Comparison of ENCODE assay signal across 8 mouse cellular contexts in the genomic region with DNA sequence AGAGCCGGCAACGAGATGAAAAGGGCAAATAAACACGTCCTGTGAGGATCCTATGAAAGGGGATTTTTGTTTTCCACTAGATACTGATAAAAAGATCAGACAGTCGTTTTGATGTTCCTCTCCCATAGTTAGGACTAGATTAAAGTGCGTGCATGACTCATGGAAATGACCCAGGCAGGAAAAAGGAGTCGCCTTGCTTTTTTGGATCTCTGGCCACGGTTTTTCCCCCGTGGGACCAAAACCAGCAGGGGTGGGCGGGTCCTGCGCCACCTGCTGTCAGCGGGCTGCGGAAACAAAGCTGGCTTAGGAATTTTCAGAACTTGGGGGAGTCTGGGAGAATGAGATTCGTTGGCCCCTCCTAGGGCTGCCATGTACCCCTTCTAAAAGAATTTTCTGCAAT.
DNase-seq lines count a peak whose midpoint lies in the region; ATAC-seq and TF ChIP-seq lines count a peak whose summit lies in the region.

No protein-coding gene starts in this region.

- 6% methylated on average over 13 of the region's 13 CpGs for WGBS in embryonic facial prominence, embryonic 15.5 days
- WGBS in heart, embryonic 15.5 days = 7% methylated on average over 13 of the region's 13 CpGs
- 4% methylated on average over 13 of the region's 13 CpGs for WGBS in kidney, postnatal 0 days

- H3K9ac ChIP-seq in embryonic facial prominence, embryonic 15.5 days = no peak overlapping the region
- peak overlapping the region; percentile 22; the same call in 1 of the 2 replicates for H3K9ac ChIP-seq in heart, embryonic 15.5 days
- H3K9ac ChIP-seq in kidney, postnatal 0 days (ENCODE audit: low read depth, low read length) = no peak overlapping the region

- DNase-seq in right cerebral cortex, adult 18-20 months = peak; percentile 20
- DNase-seq in right cerebral cortex, postnatal 36 days (ENCODE audit: low spot score in 2 of 2) = no peak
- DNase-seq in kidney, postnatal 0 days (ENCODE audit: low spot score) = peak; percentile 73
- peak; percentile 60 for DNase-seq in lung, postnatal 25 days (ENCODE audit: low spot score)
- DNase-seq in right cerebral cortex, postnatal 14 days = peak; percentile 47

- peak overlapping the region; percentile 15 for H3K4me3 ChIP-seq in embryonic facial prominence, embryonic 15.5 days (replicated peaks)
- H3K4me3 ChIP-seq in heart, embryonic 15.5 days = peak overlapping the region; percentile 29
- 0 out of 2 replicates have a peak overlapping the region, but pooled peaks have one; percentile 16 for H3K4me3 ChIP-seq in kidney, postnatal 0 days (replicated peaks; ENCODE audit: low read depth, low read length)

- peaks cover 16% of the 10 kb centered on the region for H3K4me1 ChIP-seq in embryonic facial prominence, embryonic 15.5 days
- peaks cover 17% of the 10 kb centered on the region for H3K4me1 ChIP-seq in heart, embryonic 15.5 days (replicated peaks)
- peaks cover 5% of the 10 kb centered on the region; the same call in 1 of the 2 replicates for H3K4me1 ChIP-seq in kidney, postnatal 0 days (replicated peaks; ENCODE audit: insufficient read depth, low read length)

- no peak for ATAC-seq in embryonic facial prominence, embryonic 15.5 days (ENCODE audit: insufficient number of reproducible peaks, low FRiP score, low TSS enrichment, low read depth)
- no peak for ATAC-seq in heart, embryonic 15.5 days (replicated peaks; ENCODE audit: insufficient number of reproducible peaks, insufficient read depth, low FRiP score, low read depth)
- ATAC-seq in kidney, postnatal 0 days (replicated peaks; ENCODE audit: low FRiP score, low read depth) = no peak
- no peak for ATAC-seq in monocyte, adult 5-6 weeks (replicated peaks; ENCODE audit: insufficient number of reproducible peaks, low FRiP score, low TSS enrichment, poor library complexity, severe bottlenecking)

- peak; percentile 80 for TF ChIP-seq CTCF in kidney, postnatal 0 days (IDR thresholded peaks at IDR 0.05; ENCODE audit: low read depth)

- no peak overlapping the region for H3K27ac ChIP-seq in embryonic facial prominence, embryonic 15.5 days (replicated peaks)
- peak overlapping the region; percentile 40 for H3K27ac ChIP-seq in heart, embryonic 15.5 days
- no peak overlapping the region for H3K27ac ChIP-seq in kidney, postnatal 0 days

- no peaks in the 10 kb centered on the region for H3K36me3 ChIP-seq in embryonic facial prominence, embryonic 15.5 days
- no peaks in the 10 kb centered on the region for H3K36me3 ChIP-seq in heart, embryonic 15.5 days
- no peaks in the 10 kb centered on the region for H3K36me3 ChIP-seq in kidney, postnatal 0 days (ENCODE audit: insufficient read depth, low read length)

- H3K4me2 ChIP-seq in embryonic facial prominence, embryonic 15.5 days (replicated peaks) = peak overlapping the region; percentile 44
- peak overlapping the region; percentile 58 for H3K4me2 ChIP-seq in heart, embryonic 15.5 days
- peak overlapping the region; percentile 53 for H3K4me2 ChIP-seq in kidney, postnatal 0 days (ENCODE audit: low read length)

- H3K27me3 ChIP-seq in embryonic facial prominence, embryonic 15.5 days = no peaks in the 10 kb centered on the region
- H3K27me3 ChIP-seq in heart, embryonic 15.5 days = no peaks in the 10 kb centered on the region
- no peaks in the 10 kb centered on the region for H3K27me3 ChIP-seq in kidney, postnatal 0 days (ENCODE audit: insufficient read depth, low read length)

- no peaks in the 10 kb centered on the region for H3K9me3 ChIP-seq in embryonic facial prominence, embryonic 15.5 days (replicated peaks)
- no peaks in the 10 kb centered on the region for H3K9me3 ChIP-seq in heart, embryonic 15.5 days (replicated peaks)
- no peaks in the 10 kb centered on the region for H3K9me3 ChIP-seq in kidney, postnatal 0 days (replicated peaks; ENCODE audit: low read length)

Comparison
In these comparisons a context has a peak if more than half of its experiments do, and no peak if none do; other contexts are left out.
1. DNase-seq: peak in right cerebral cortex, adult 18-20 months (single experiment), kidney, postnatal 0 days (single experiment), lung, postnatal 25 days (single experiment) and right cerebral cortex, postnatal 14 days (single experiment); none in right cerebral cortex, postnatal 36 days (0 of 2).
2. Peak in every context shown above with its lines, with median percentiles within 50 percentile points of each other: H3K4me2 ChIP-seq and H3K4me3 ChIP-seq.